Mouse (Mus musculus): ENCODE data around the gene Eif4g3. TPM values are rescaled to one million over a fixed set of nuclear protein-coding genes. Genes with fewer than 3 reads are reported as not detected.

The Eif4g3 gene
- total and polyA plus RNA-seq, 3 experiments, result 22.8 to 63.7 TPM; not detected in 1

GRCm38 (mm10) chr4:138130149-138130548 is 137.3 kb downstream of the Eif4g3 start:
- Histone ChIP-seq H3K36me3 (ENCODE audit: control insufficient read depth in 1 of 2, insufficient read depth in 2 of 2, low read length in 2 of 2) (peaks cover 0 to 9% of the 10 kb centered on the region in 2 experiments; a peak in 2 of 4 replicates), H3K4me1 (ENCODE audit: control insufficient read depth in 1 of 2, insufficient read depth in 2 of 2, low read length in 2 of 2) (no peaks in the 10 kb centered on the region)

DNA sequence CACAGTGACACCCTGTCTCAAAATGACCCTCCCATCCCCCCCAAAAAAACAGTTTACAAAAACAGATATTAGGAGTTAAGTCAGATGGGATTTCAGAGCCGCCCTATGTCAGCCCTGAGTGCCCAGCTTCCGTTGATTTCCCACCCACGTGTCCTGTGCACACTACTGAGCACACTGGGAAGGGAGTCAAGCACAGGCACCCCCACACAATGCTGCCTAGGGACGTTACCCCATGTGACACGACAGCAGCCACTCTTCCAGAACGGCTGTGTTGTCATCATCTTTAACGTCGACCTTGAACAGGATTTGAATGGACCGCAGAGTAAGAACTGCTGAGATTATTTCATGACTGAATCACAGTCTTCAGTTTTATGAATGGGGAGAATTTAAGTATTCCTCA is 138.4 kb downstream of the Eif4g3 start:
- peaks cover 0 to 9% of the 10 kb centered on the region in 2 experiments; a peak in 2 of 4 replicates for H3K36me3 ChIP-seq (ENCODE audit: control insufficient read depth in 1 of 2, insufficient read depth in 2 of 2, low read length in 2 of 2)
- TF ChIP-seq JUND (IDR thresholded peaks at IDR 0.05; ENCODE audit: low read depth, low read length) (no peak), USF2 (IDR thresholded peaks at IDR 0.05; ENCODE audit: borderline replicate concordance in 1 of 2, insufficient read depth in 1 of 2, low read depth in 1 of 2, low read length in 2 of 2) (no peak), ETS1 (IDR thresholded peaks at IDR 0.05; ENCODE audit: low read depth, low read length) (no peak), CHD2 (IDR thresholded peaks at IDR 0.05; ENCODE audit: low read length) (no peak), BHLHE40 (IDR thresholded peaks at IDR 0.05; ENCODE audit: borderline replicate concordance, low read depth, low read length) (no peak), NELFE (IDR thresholded peaks at IDR 0.05; ENCODE audit: low read depth, low read length) (no peak), POLR2A (IDR thresholded peaks at IDR 0.05; ENCODE audit: control insufficient read depth in 1 of 2, insufficient read depth in 1 of 2, low read depth in 1 of 2, low read length in 2 of 2, poor library complexity in 1 of 2) (no peak)
- no peak for DNase-seq (ENCODE audit: low read depth, low spot score)
- H3K9ac ChIP-seq (ENCODE audit: control insufficient read depth, low read depth, low read length, poor library complexity, severe bottlenecking), result no peak overlapping the region
- no peaks in the 10 kb centered on the region for H3K79me2 ChIP-seq (ENCODE audit: control insufficient read depth, insufficient read depth, low read length, poor library complexity)
- H3K4me3 ChIP-seq (ENCODE audit: control insufficient read depth in 1 of 2, insufficient read depth in 1 of 2, low read depth in 2 of 2, low read length in 2 of 2), result no peak overlapping the region
- H3K4me1 ChIP-seq (ENCODE audit: control insufficient read depth in 1 of 2, insufficient read depth in 2 of 2, low read length in 2 of 2), result no peaks in the 10 kb centered on the region
- H3K27ac ChIP-seq (ENCODE audit: control insufficient read depth, low read depth, low read length), result no peak overlapping the region
- no peaks in the 10 kb centered on the region for H3K9me3 ChIP-seq (replicated peaks; ENCODE audit: insufficient read depth, low read length)
- H3K27me3 ChIP-seq (ENCODE audit: control insufficient read depth in 1 of 2, insufficient read depth in 2 of 2, low read length in 2 of 2), result no peaks in the 10 kb centered on the region

More at GRCm38 (mm10) chr4:138130149-138130548, 137.3 kb downstream of the Eif4g3 start:
- no peak overlapping the region for H3K27ac ChIP-seq (ENCODE audit: control insufficient read depth, low read depth, low read length)
- no peaks in the 10 kb centered on the region for H3K9me3 ChIP-seq (replicated peaks; ENCODE audit: insufficient read depth, low read length)
- H3K79me2 ChIP-seq (ENCODE audit: control insufficient read depth, insufficient read depth, low read length, poor library complexity), result no peaks in the 10 kb centered on the region
- H3K9ac ChIP-seq (ENCODE audit: control insufficient read depth, low read depth, low read length, poor library complexity, severe bottlenecking), result no peak overlapping the region
- DNase-seq (ENCODE audit: low read depth, low spot score), result peak; percentile 21
- TF ChIP-seq E2F4 (IDR thresholded peaks at IDR 0.05; ENCODE audit: borderline replicate concordance, low read depth, low read length), result no peak
- TF ChIP-seq SMC3 (IDR thresholded peaks at IDR 0.05; ENCODE audit: low read depth, low read length), result peak; percentile 5; the same call in 1 of the 2 replicates
- no peak for TF ChIP-seq UBTF (IDR thresholded peaks at IDR 0.05; ENCODE audit: borderline replicate concordance, insufficient read depth, low read depth, low read length)
- peak in 1 of 3 experiments; percentile 33; a peak in 2 of 6 replicates for TF ChIP-seq CTCF (IDR thresholded peaks at IDR 0.05 in 2 of 3, conservative IDR thresholded peaks at IDR 0.05 in 1 of 3; ENCODE audit: control insufficient read depth in 1 of 3, insufficient read depth in 1 of 3, low read depth in 2 of 3, low read length in 3 of 3, poor library complexity in 1 of 3, severe bottlenecking in 1 of 3)
- H3K4me3 ChIP-seq (ENCODE audit: control insufficient read depth in 1 of 2, insufficient read depth in 1 of 2, low read depth in 2 of 2, low read length in 2 of 2), result no peak overlapping the region
- no peaks in the 10 kb centered on the region for H3K27me3 ChIP-seq (ENCODE audit: control insufficient read depth in 1 of 2, insufficient read depth in 2 of 2, low read length in 2 of 2)

DNA sequence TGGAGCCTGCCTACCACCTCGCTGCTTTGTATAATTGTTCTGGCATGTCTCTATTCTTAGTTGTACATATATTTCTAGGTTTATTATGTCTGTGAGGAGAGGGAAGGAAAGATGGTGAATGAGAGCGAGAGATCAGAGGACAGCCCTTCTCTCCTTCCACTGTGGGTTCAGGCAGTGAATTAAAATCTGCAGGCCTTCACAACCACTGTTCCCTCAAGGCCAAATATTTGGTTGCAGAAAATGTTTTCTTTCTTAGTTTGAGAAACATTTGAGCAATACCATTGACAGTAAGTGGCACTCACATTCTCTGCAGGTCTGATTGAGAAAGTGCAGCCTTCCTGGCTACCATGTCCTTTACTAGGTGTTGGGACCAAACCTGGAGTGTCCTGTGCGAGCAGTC is 138.9 kb downstream of the Eif4g3 start:
- Histone ChIP-seq H3K9me3 (replicated peaks; ENCODE audit: insufficient read depth, low read length) (no peaks in the 10 kb centered on the region), H3K27me3 (ENCODE audit: control insufficient read depth in 1 of 2, insufficient read depth in 2 of 2, low read length in 2 of 2) (no peaks in the 10 kb centered on the region), H3K36me3 (ENCODE audit: control insufficient read depth in 1 of 2, insufficient read depth in 2 of 2, low read length in 2 of 2) (peaks cover 0 to 9% of the 10 kb centered on the region in 2 experiments; a peak in 2 of 4 replicates), H3K27ac (ENCODE audit: control insufficient read depth, low read depth, low read length) (no peak overlapping the region), H3K4me1 (ENCODE audit: control insufficient read depth in 1 of 2, insufficient read depth in 2 of 2, low read length in 2 of 2) (no peaks in the 10 kb centered on the region), H3K79me2 (ENCODE audit: control insufficient read depth, insufficient read depth, low read length, poor library complexity) (no peaks in the 10 kb centered on the region), H3K4me3 (ENCODE audit: control insufficient read depth in 1 of 2, insufficient read depth in 1 of 2, low read depth in 2 of 2, low read length in 2 of 2) (no peak overlapping the region), H3K9ac (ENCODE audit: control insufficient read depth, low read depth, low read length, poor library complexity, severe bottlenecking) (no peak overlapping the region)
- no peak for TF ChIP-seq POLR2AphosphoS2 (IDR thresholded peaks at IDR 0.05; ENCODE audit: low read length)
- no peak for TF ChIP-seq USF2 (IDR thresholded peaks at IDR 0.05; ENCODE audit: borderline replicate concordance in 1 of 2, insufficient read depth in 1 of 2, low read depth in 1 of 2, low read length in 2 of 2)
- TF ChIP-seq ETS1 (IDR thresholded peaks at IDR 0.05; ENCODE audit: low read depth, low read length), result no peak
- TF ChIP-seq ELF1 (IDR thresholded peaks at IDR 0.05; ENCODE audit: low read depth, low read length), result no peak
- no peak for TF ChIP-seq TCF12 (IDR thresholded peaks at IDR 0.05; ENCODE audit: low read depth, low read length)
- no peak for TF ChIP-seq ZMIZ1 (IDR thresholded peaks at IDR 0.05; ENCODE audit: low read depth, low read length)
- TF ChIP-seq JUND (IDR thresholded peaks at IDR 0.05; ENCODE audit: low read depth, low read length), result no peak
- TF ChIP-seq NRF1 (IDR thresholded peaks at IDR 0.05; ENCODE audit: insufficient read depth, low read depth, low read length, poor library complexity, severe bottlenecking), result no peak
- TF ChIP-seq UBTF (IDR thresholded peaks at IDR 0.05; ENCODE audit: borderline replicate concordance, insufficient read depth, low read depth, low read length), result no peak
- no peak for TF ChIP-seq GATA1 (IDR thresholded peaks at IDR 0.05; ENCODE audit: low read depth, low read length)
- no peak for TF ChIP-seq BHLHE40 (IDR thresholded peaks at IDR 0.05; ENCODE audit: borderline replicate concordance, low read depth, low read length)
- TF ChIP-seq MAX (IDR thresholded peaks at IDR 0.05; ENCODE audit: low read length), result no peak
- no peak for TF ChIP-seq GABPA (IDR thresholded peaks at IDR 0.05; ENCODE audit: low read depth, low read length)
- TF ChIP-seq POLR2A (IDR thresholded peaks at IDR 0.05; ENCODE audit: control insufficient read depth in 1 of 2, insufficient read depth in 1 of 2, low read depth in 1 of 2, low read length in 2 of 2, poor library complexity in 1 of 2), result no peak
- TF ChIP-seq ZC3H11A (IDR thresholded peaks at IDR 0.05; ENCODE audit: low read depth, low read length), result no peak
- no peak for TF ChIP-seq ZNF384 (IDR thresholded peaks at IDR 0.05; ENCODE audit: low read depth, low read length)
- no peak for TF ChIP-seq MEF2A (IDR thresholded peaks at IDR 0.05; ENCODE audit: extremely low read depth, insufficient replicate concordance, low read depth, low read length, poor library complexity, severe bottlenecking)
- no peak for TF ChIP-seq CHD2 (IDR thresholded peaks at IDR 0.05; ENCODE audit: low read length)
- no peak for TF ChIP-seq POLR2AphosphoS5 (IDR thresholded peaks at IDR 0.05; ENCODE audit: borderline replicate concordance, low read depth, low read length)
- no peak for DNase-seq (ENCODE audit: low read depth, low spot score)
